Mouse (Mus musculus) v-Abl transformed pro-B cells (cell line): Measurements from ENCODE around the gene Fam131c.

Experiments
- in situ Hi-C, 2 experiments: fragments of 400-800 bp; cut with MboI; formaldehyde crosslinking; loops; one replicate each; pipeline ENCODE4 v1.15.1; 2025; ENCODE audit not compliant: unreplicated experiment in 2 of 2

The Fam131c gene

DNA sequence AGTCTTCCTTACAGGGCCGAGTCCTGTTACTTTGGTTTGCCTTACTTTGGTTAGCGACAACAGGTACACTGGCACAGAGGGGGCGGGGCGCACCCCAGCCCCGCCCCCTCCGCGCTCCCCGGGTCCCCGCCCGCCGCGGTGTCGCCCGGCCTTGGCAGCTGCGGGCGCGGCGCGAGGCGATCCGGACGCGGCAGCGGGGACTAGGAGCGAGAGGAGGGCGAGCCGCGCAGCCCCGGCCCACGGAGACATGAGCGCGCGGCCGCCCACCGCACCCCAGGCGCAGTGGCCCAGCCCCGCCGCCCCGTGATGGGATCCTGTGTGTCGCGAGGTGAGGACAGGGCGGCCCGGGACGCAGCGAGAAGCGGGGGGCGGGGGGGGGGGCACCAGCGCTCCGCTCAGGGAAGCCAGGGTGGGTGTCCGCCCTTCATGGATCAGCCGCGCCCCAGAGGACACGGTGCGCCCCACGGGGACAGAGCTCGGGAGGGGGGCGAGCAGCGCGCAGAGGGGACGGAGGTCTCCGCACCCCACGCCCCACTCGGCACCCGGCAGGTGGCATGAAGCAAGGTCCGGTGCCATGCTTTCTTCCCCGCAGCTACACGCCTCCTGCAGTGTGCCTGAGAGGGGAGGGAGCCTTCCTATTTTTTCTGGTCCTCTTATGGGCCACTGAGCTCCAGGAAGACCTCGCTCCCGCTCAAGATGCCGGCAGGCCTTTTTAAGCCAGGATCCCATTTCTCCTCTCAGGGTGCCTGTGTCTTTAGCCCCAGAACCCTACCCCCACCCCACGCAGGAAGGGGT lies at the start of gene Fam131c:
Gene Fam131c, plus strand, starts transcription at position 224 of the 795 bp plus-strand sequence.
- in situ Hi-C loops = loop anchor here (10.0 kb wide), 2 partner anchors 223 to 273 kb away; partner anchors contain the start of gene Fbxo42 (in 1 of the 2)

DNA sequence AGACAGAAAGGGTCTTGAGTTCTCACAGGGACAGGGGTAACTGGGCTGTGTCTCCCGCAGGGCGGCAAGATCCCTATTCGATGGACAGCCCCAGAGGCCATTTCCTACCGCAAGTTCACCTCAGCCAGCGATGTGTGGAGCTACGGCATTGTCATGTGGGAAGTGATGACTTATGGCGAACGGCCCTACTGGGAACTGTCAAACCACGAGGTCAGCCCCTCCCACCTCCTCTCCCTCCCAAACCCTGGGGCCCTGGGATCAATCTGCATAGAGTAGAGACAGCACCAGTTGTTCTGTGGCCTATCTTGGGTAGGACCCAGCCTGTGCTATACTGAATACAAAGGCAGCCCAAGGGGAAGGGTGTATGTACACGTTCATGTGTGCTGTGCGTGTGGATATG lies 45.5 kb upstream of the Fam131c start:
- in situ Hi-C loops = no loop called here

- in situ Hi-C loops = no loop called here
These were observed 43.2 kb upstream of the Fam131c start for GRCm38 (mm10) chr4:141324771-141325191.

DNA sequence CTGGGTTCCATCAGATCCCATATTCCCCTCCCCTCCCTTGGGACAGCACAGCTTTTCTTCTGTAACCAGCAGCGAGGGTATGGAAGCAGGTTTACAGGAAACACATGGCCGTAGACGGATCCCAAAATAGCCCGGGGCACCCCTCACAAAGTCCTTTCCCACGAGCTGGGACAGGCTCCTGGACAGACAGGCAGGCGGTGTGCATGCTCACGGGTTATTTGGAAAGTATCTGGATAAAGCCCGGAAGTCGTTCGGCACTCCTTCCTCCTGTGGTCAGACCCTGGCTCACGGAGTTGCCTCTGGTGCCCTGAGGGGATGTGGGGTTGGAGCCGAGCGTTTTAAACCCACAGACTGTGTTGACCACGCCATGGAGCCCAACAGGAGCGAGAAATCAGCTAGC lies 42.4 kb upstream of the Fam131c start:
- in situ Hi-C loops = no loop called here

DNA sequence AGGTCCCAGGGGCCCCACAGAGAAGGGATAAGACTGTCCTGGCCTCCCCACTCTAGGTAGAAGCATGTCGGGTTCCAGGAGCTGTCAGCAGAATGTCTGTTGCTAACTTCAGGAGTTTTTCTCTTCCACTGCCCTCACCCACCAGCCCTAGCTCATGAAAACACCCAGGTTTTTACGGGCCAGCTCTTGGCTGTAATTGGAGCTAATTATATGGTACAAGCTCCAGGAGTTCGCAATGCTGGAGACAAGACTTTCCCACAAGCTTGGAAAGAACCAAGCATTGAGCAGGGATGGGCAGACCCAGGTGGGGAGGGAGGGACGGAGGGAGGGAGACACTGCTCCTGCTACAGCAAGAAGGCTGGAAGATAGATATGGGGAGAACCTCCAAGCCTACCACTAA lies 40.9 kb upstream of the Fam131c start:
- in situ Hi-C loops = no loop called here

GRCm38 (mm10) chr4:141328742-141329141 lies 39.3 kb upstream of the Fam131c start:
- in situ Hi-C loops = no loop called here

DNA sequence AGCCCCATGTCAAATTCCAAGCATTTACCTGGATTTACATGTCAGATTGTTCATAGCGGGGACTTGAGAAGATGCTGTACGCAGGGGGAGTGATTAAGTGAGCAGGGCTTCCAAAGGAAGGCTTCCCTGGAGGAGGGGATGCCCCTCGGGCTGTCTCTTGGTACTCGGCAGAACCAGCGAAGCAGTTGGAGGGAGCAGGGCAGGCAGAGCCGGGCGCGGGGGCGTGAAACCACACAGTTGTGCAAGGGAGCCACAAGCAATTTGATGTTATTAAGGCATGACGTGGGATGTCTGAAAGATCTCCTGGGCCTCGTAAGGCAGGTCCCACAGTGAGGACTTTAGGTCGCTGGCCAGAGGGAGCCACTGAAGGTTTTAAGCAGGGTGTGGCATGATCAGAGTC lies 38.1 kb upstream of the Fam131c start:
- in situ Hi-C loops = no loop called here

DNA sequence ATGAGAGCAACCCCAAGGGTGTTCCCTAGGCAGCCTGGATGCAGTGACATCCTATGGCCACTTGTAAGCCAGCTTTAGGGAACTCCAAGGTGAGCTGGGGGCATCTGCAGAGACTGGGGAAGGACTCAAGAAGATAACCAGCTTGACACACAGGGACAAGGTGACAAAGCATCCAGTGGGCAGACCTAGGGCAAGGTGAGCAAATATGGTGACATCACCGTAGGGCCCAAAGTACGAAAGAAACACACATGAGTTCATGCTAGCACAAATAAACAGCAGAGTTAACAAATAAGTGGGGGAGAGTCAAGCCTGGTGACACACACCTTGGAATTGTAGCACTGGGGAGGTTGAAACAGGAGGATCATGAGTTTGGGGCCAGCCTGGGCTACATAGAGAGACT lies 36.6 kb upstream of the Fam131c start:
- in situ Hi-C loops = no loop called here

GRCm38 (mm10) chr4:141332258-141332657 lies 35.8 kb upstream of the Fam131c start:
- in situ Hi-C loops = no loop called here

DNA sequence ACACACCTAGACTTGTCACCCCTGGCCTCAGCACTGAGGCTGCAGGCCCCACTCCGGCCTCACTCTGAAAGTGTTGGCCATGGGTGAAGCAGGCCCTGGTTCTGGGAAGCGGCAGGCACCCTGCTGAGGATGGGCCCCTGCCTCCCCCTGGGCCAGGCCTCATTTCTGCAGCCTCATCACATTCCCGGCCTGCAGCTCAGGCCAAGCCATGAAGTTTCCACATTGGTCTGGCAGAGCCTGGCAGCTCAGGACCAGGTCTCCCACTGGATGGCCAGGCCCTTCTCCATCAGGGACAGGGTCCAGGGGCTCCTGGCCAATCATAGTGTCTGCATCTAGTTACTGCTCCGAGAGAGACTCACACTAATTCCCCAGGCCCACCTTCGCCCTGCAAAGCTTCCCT lies 33.3 kb upstream of the Fam131c start:
- in situ Hi-C loops = no loop called here

- in situ Hi-C loops = no loop called here
These were observed 32.7 kb upstream of the Fam131c start for GRCm38 (mm10) chr4:141335263-141335796.

DNA sequence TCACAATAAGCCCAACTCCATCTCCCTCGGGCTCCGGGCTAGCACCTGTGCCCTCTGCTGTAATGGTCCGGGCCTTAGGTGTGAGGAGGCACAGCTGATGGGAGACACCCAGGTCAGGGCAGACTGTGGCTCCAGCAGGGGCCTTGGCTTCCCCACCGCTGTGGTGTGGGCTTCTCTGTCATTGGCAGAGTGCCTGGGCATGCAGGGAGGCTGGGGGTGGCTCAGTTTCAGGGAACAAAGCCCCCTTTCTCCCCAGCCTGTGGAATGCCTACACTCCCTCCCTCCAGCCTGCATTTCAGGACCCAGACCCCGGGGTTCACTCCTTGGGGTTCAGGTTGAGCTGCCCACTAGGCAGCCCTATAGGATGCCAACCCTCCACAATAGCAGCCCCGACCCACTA lies 31.8 kb upstream of the Fam131c start:
- in situ Hi-C loops = no loop called here

- in situ Hi-C loops = no loop called here
These were observed 30.0 kb upstream of the Fam131c start for GRCm38 (mm10) chr4:141337986-141338385.

DNA sequence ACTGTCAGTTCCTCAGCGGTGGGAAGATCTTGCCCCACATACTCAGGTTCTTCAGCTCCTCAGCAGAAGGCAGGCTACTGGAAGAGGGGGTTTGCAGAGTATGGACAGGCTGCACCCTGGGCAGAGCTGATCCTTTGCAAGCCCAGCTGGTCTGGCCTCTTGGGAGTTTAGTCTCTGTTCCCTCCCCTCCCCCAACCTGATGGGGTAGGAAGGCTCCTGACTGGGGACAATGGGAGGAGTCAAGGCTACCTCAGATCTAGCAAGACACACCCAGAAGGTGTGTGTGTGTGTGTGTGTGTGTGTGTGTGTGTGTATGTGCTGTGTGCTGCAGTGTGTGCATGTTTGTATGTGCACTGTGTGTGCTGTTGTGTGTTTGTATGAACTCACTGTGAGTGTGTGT lies 29.2 kb upstream of the Fam131c start:
- in situ Hi-C loops = no loop called here

GRCm38 (mm10) chr4:141341477-141341876 lies 26.5 kb upstream of the Fam131c start:
- in situ Hi-C loops = no loop called here

DNA sequence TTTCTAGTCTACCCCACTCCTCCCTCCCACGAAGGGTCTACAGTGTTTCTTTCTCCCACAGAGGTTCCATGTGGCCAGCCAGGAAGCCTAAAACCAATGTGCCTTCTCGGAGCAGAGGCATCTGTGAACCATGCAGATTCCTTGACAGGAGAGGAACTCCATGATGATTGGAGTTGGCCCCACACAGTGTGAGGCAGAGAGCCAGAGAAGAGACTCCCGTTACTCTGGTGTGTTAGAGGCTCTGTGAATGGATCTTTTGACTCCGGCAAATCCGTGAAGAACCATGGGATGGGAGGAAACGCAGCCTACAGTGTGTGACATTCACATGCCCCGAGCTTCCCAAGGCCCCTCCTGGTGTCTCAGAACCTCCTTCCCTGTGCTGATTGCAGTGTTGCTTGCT lies 24.5 kb upstream of the Fam131c start:
- in situ Hi-C loops = no loop called here

GRCm38 (mm10) chr4:141345219-141345618 lies 22.8 kb upstream of the Fam131c start:
- in situ Hi-C loops = no loop called here

DNA sequence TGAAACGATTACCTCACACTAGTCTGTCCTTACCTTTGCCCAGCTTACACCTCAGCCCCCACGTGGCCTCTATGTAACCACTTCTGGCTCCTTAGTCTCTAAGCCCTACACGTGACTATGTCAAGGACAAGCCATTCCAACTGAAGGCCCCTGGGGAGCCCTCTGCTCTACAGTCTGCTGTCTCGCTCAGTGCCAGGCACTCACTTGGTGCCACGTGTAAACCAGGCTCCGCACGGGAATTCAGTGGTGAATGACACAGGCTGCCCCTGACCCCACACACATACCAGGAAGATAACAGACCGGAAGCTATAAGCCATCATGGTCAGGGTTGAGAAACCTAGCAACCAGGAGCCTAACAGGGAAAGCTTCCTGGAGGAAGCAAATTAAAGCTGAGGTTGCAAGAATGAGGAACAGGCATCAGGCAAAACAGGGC lies 20.6 kb upstream of the Fam131c start:
- in situ Hi-C loops = no loop called here

DNA sequence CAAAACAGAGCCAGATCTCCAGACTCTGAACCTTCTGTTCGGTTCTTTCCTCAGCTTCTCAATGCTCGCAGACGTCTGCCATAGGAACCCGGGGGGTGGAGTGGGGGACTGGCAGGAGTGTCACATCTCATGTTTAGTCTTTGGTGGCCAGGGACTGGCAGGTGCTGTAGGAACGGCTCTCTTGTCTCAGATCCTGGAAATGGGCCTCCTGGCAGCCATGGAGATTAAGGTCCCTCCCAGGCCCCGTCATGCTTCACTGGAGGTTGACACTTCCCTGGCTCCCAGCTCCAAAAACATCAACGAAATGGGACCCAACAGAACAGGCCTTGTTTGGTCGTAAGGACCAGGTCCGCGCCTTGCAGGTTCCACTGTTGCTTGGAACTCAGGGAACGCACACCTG lies 19.4 kb upstream of the Fam131c start:
- in situ Hi-C loops = no loop called here

DNA sequence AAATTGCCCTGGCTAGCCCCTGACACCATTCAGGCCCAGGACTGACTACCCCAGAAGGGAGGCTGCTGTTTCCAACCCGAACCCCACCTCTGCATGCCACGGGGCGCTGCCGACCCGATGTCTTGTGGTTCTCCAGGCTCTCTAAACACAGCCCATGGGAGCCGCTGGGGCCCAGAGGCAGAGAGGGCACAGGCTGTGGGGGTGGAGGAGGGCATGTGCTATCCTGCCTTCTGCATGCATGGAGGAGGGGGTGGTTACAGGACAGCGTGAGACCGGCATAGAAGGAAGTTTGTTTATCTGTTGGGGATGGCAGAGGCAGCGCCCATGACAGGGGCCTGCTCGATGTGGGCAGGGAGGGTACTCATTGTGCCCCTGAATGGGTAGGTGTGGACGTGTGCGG lies 18.0 kb upstream of the Fam131c start:
- in situ Hi-C loops = no loop called here

GRCm38 (mm10) chr4:141351972-141352371 lies 16.0 kb upstream of the Fam131c start:
- in situ Hi-C loops = no loop called here

DNA sequence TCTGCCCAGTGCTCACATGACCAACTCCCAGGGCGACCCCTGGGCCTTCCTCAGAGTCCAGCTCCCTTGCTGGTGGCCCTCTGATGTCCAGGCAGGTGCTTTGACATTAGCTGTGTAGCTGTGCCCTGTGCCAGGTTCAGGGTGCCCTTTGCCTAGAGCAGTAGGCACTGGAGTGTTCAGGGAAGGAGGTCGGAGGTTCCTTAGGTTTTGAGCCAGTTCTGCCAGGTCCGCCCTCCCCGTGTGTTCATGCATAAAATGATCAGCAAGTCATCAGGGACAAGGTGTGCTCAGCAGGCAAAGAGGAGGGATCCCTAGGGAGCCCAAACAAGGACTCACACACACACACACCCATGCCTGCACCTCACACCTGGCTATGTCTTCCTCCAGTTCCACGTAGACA lies 15.0 kb upstream of the Fam131c start:
- in situ Hi-C loops = no loop called here
